Mouse (Mus musculus) layer of hippocampus, adult 11-12 months (tissue): ENCODE data around the gene Mtss1l.
"Not testable (repeated sequence)": the region's sequence is repeated elsewhere in the genome, so short reads cannot be mapped to it uniquely, and the experiment has no call there.

Experiments
- DNase-seq: peaks from one replicate; pipeline ENCODE4 v3.0.0; 2022; ENCODE audit warnings: low spot score

Gene Mtss1l

DNA sequence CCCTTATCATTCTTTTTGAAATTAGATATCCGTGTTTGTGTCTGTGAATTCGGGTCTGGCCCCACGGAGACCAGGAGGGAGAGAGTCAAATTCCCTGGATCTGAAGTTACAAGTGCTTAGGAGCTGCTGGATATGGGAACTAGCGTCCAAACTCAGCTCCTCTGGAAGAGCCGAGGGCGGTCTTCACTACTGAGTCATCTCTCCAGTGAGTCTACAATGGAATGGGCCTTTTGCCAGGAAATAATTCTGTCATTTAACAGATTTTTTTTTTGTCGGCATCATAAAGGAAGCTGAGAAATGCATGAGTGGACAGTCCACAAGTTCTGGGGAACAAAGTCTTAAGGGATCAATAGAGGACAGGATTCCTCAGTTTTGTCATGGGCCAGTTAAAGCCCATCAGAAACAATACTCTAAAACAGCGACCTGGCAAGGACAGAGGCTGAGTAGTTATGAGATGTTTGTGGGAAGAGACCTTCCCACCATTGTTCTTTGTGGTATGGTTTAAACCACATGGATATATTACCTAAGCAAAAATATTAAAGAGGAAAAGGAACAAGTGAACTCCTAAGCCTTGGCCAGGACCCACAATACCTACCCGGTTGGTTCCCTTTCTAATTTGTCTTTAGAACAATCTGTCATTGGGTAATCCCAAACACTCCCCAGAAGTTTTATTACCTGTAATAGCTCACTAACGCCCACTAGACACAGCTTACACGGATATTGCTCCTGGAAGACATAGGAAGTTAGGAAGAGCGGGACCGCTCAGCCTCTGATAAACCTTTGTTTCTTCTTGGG lies 58.8 kb downstream of the Mtss1l start:
- DNase-seq, result no peak

- DNase-seq, result no peak
Observed at GRCm38 (mm10) chr8:110785366-110785765, 64.1 kb downstream of the Mtss1l start.

GRCm38 (mm10) chr8:110786501-110786900 lies 65.2 kb downstream of the Mtss1l start:
- DNase-seq, result not testable (repeated sequence)

DNA sequence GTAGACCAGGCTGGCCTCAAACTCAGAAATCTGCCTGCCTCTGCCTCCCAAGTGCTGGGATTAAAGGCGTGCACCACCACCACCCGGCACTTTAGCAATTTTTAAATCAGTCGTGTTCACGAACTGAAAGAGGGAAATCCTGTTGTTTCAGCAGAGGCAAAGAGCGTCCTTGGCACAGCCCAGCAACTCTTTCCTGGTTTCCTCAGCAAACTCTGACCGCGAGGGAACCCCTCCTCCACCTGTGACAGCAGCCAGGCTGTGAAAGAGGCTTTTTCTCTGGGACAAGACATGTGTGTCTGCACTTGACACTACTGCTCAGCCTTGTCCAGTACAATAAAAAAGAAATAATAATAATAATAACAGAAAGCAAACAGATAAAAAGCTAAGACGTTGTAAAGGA lies 65.7 kb downstream of the Mtss1l start:
- DNase-seq, result no peak

- DNase-seq, result no peak
Observed at GRCm38 (mm10) chr8:110787411-110787954, 66.2 kb downstream of the Mtss1l start.

GRCm38 (mm10) chr8:110788981-110789380 lies 67.7 kb downstream of the Mtss1l start:
- DNase-seq, result peak; percentile 27

DNA sequence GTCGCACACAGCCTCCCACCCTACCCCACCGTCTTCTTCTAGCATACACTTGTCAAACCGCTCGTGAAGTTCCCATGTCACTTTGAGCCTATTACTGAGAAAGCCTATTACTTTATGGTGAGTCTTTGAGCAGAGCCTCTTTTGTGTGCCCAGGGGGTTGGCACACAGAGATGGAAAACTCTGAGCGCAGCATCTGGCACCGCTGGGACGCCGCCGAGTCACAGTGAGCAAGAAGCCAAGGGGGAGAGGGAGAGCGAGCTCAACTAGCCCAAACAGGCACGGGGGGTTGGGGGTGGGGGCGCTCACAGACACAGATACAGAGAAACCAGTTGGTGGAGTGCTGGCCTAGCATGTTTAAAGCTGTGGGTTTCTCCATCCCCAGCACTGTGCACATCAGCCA lies 68.3 kb downstream of the Mtss1l start:
- peak; percentile 28 for DNase-seq

DNA sequence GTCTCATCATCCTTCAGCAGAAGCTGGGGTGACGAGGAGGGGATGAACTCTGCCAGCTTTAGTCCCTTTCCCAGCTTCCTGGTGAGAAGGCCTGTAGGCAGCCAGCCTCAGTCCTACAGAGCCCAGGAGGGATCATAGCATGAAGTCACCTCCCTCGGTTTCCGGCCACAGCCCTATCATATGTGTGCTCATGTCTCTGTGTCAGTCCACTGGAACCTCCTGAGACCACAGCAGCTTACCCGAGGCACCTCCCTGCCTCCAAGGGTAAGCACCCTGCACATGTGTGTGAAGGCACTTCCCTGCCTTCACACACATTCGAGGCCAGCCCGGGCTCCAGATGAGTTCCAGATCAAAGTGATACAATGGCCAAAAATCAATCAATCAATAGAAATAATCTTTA lies 69.0 kb downstream of the Mtss1l start:
- DNase-seq, result no peak
